Mouse (Mus musculus) lung, embryonic 15.5 days (tissue): ENCODE results near the gene Bcl7b. TPM values are rescaled to one million over a fixed set of nuclear protein-coding genes. Genes with fewer than 3 reads are reported as not detected.

ENCODE experiments used
- ATAC-seq: fragments of 200-750 bp; cut with Nextera tagmentation; 2 replicates; pipeline ENCODE4 v1.8.0; 2017; ENCODE audit warnings: moderate number of reproducible peaks, borderline replicate concordance; ENCODE audit not compliant: low FRiP score, low TSS enrichment; ENCODE audit errors: extremely low read depth
- H3K27ac ChIP-seq: fragments of 300-500 bp; sonication (generic); 2 replicates; pipeline ENCODE4 v1.5.1; 2015; ENCODE audit warnings: moderate library complexity, mild to moderate bottlenecking, inconsistent platforms
- H3K27me3 ChIP-seq: fragments of 300-500 bp; sonication (generic); 2 replicates; pipeline ENCODE4 v1.6.1; 2015; ENCODE audit warnings: inconsistent platforms
- H3K36me3 ChIP-seq: fragments of 300-500 bp; sonication (generic); 2 replicates; pipeline ENCODE4 v1.6.1; 2015; ENCODE audit warnings: inconsistent platforms
- H3K4me1 ChIP-seq: fragments of 300-500 bp; sonication (generic); 2 replicates; pipeline ENCODE4 v1.6.1; 2015; ENCODE audit warnings: inconsistent platforms
- H3K4me2 ChIP-seq: fragments of 300-500 bp; sonication (generic); 2 replicates; pipeline ENCODE4 v1.6.1; 2015; ENCODE audit warnings: inconsistent platforms, mild to moderate bottlenecking, moderate library complexity
- H3K4me3 ChIP-seq: fragments of 300-500 bp; sonication (generic); 2 replicates; pipeline ENCODE4 v1.5.1; 2015; ENCODE audit warnings: mild to moderate bottlenecking, inconsistent platforms
- H3K9ac ChIP-seq: fragments of 300-500 bp; sonication (generic); 2 replicates; pipeline ENCODE4 v1.6.1; 2015; ENCODE audit warnings: inconsistent platforms
- H3K9me3 ChIP-seq: fragments of 300-500 bp; sonication (generic); 2 replicates; pipeline ENCODE4 v1.6.1; 2016; ENCODE audit warnings: inconsistent platforms
- WGBS: fragments of 180-500 bp; shearing (Covaris S2); methylation state at CpG from one replicate; pipeline ENCODE4 v1.1.7; 2015; 5-methylcytosine and 5-hydroxymethylcytosine counted together
- polyA plus RNA-seq: library from polyadenylated mRNA; unstranded; fragments of >200 nt; fragmentation: Nextera tagmentation; extraction: Ambion mirVana; gene quantifications from 2 replicates; pipeline ENCODE4 v1.2.1, GENCODE M21; 2015

Bcl7b gene
- polyA plus RNA-seq, 1 experiment from 2014 or later = 49.2 TPM

- Histone ChIP-seq H3K4me1 (peaks cover 31% of the 10 kb centered on the region), H3K27ac (peak overlapping the region; percentile 97), H3K9ac (peak overlapping the region; percentile 99), H3K4me2 (peak overlapping the region; percentile 66), H3K4me3 (peak overlapping the region; percentile 95), H3K36me3 (0 out of 2 replicates have a peak, but pooled peaks cover 11% of the 10 kb centered on the region), H3K27me3 (no peaks in the 10 kb centered on the region), H3K9me3 (no peaks in the 10 kb centered on the region)
- WGBS = under 1% methylated on average over 94 of the region's 102 CpGs
- ATAC-seq = peak; percentile 75
These were observed 19.5 kb downstream of the Bcl7b start for GRCm38 (mm10) chr5:135187349-135188213.

- Histone ChIP-seq H3K36me3 (0 out of 2 replicates have a peak, but pooled peaks cover 13% of the 10 kb centered on the region), H3K9ac (peak overlapping the region; percentile 99), H3K4me3 (peak overlapping the region; percentile 95), H3K9me3 (no peaks in the 10 kb centered on the region), H3K4me1 (peaks cover 36% of the 10 kb centered on the region), H3K27ac (peak overlapping the region; percentile 97), H3K27me3 (no peaks in the 10 kb centered on the region), H3K4me2 (peak overlapping the region; percentile 66)
- WGBS = 0% methylated on average over 8 of the region's 8 CpGs
- no peak for ATAC-seq
These were observed 20.1 kb downstream of the Bcl7b start for GRCm38 (mm10) chr5:135188214-135188554.

- WGBS = 33% methylated on average over 2 of the region's 2 CpGs
- no peak for ATAC-seq
- peak overlapping the region; percentile 22; the same call in 1 of the 2 replicates for H3K27ac ChIP-seq
- H3K4me1 ChIP-seq = peaks cover 36% of the 10 kb centered on the region
- H3K9me3 ChIP-seq = no peaks in the 10 kb centered on the region
- peak overlapping the region; percentile 95 for H3K4me3 ChIP-seq
- peak overlapping the region; percentile 66 for H3K4me2 ChIP-seq
- H3K27me3 ChIP-seq = no peaks in the 10 kb centered on the region
- H3K36me3 ChIP-seq = 0 out of 2 replicates have a peak, but pooled peaks cover 26% of the 10 kb centered on the region
- H3K9ac ChIP-seq = peak overlapping the region; percentile 99
These were observed 21.4 kb downstream of the Bcl7b start for GRCm38 (mm10) chr5:135189281-135190022.

GRCm38 (mm10) chr5:135191620-135192019 is 23.5 kb downstream of the Bcl7b start:
- Histone ChIP-seq H3K9me3 (no peaks in the 10 kb centered on the region), H3K9ac (no peak overlapping the region), H3K4me2 (no peak overlapping the region), H3K27ac (no peak overlapping the region), H3K4me1 (peaks cover 32% of the 10 kb centered on the region), H3K27me3 (no peaks in the 10 kb centered on the region), H3K4me3 (no peak overlapping the region), H3K36me3 (peaks cover 44% of the 10 kb centered on the region)
- no peak for ATAC-seq
- 19% methylated on average over 2 of the region's 2 CpGs for WGBS

- Histone ChIP-seq H3K27ac (no peak overlapping the region), H3K9me3 (no peaks in the 10 kb centered on the region), H3K4me1 (peaks cover 32% of the 10 kb centered on the region), H3K27me3 (no peaks in the 10 kb centered on the region), H3K9ac (no peak overlapping the region), H3K36me3 (peaks cover 44% of the 10 kb centered on the region), H3K4me3 (no peak overlapping the region), H3K4me2 (no peak overlapping the region)
- WGBS = 72% methylated on average over 1 of the region's 1 CpGs
- ATAC-seq = no peak
These were observed 24.3 kb downstream of the Bcl7b start for GRCm38 (mm10) chr5:135192431-135192830.

GRCm38 (mm10) chr5:135196367-135196766 is 28.3 kb downstream of the Bcl7b start:
- ATAC-seq = no peak
- Histone ChIP-seq H3K4me2 (no peak overlapping the region), H3K27me3 (no peaks in the 10 kb centered on the region), H3K36me3 (peaks cover 75% of the 10 kb centered on the region), H3K4me1 (peaks cover 14% of the 10 kb centered on the region), H3K9me3 (no peaks in the 10 kb centered on the region), H3K4me3 (no peak overlapping the region), H3K9ac (no peak overlapping the region), H3K27ac (no peak overlapping the region)
- WGBS = 63% methylated on average over 6 of the region's 6 CpGs

- Histone ChIP-seq H3K9ac (no peak overlapping the region), H3K36me3 (peaks cover 82% of the 10 kb centered on the region), H3K4me1 (no peaks in the 10 kb centered on the region), H3K4me2 (no peak overlapping the region), H3K4me3 (no peak overlapping the region), H3K27me3 (no peaks in the 10 kb centered on the region), H3K27ac (no peak overlapping the region), H3K9me3 (no peaks in the 10 kb centered on the region)
- no peak for ATAC-seq
- 71% methylated on average over 3 of the region's 3 CpGs for WGBS
These were observed 34.7 kb downstream of the Bcl7b start for GRCm38 (mm10) chr5:135202763-135203162.

- H3K36me3 ChIP-seq = peaks cover 90% of the 10 kb centered on the region
- no peaks in the 10 kb centered on the region for H3K4me1 ChIP-seq
- ATAC-seq = no peak
- no peak overlapping the region for H3K4me2 ChIP-seq
- 86% methylated on average over 1 of the region's 1 CpGs for WGBS
- H3K27me3 ChIP-seq = no peaks in the 10 kb centered on the region
- H3K9me3 ChIP-seq = no peaks in the 10 kb centered on the region
- no peak overlapping the region for H3K9ac ChIP-seq
- H3K4me3 ChIP-seq = no peak overlapping the region
- no peak overlapping the region for H3K27ac ChIP-seq
These were observed 40.1 kb downstream of the Bcl7b start for GRCm38 (mm10) chr5:135208197-135208596.

- no peaks in the 10 kb centered on the region for H3K27me3 ChIP-seq
These were observed 48.8 kb downstream of the Bcl7b start for GRCm38 (mm10) chr5:135216871-135217270.

GRCm38 (mm10) chr5:135220941-135221340 is 52.9 kb downstream of the Bcl7b start:
- ATAC-seq = no peak
- no peak overlapping the region for H3K4me2 ChIP-seq
- H3K4me1 ChIP-seq = no peaks in the 10 kb centered on the region
- no peak overlapping the region for H3K9ac ChIP-seq
- no peaks in the 10 kb centered on the region for H3K9me3 ChIP-seq
- H3K27ac ChIP-seq = no peak overlapping the region
- no peaks in the 10 kb centered on the region for H3K27me3 ChIP-seq
- H3K4me3 ChIP-seq = no peak overlapping the region
- H3K36me3 ChIP-seq = peaks cover 88% of the 10 kb centered on the region

More at GRCm38 (mm10) chr5:135216871-135217270, 48.8 kb downstream of the Bcl7b start:
- Histone ChIP-seq H3K36me3 (peaks cover 94% of the 10 kb centered on the region), H3K4me3 (no peak overlapping the region), H3K27ac (no peak overlapping the region), H3K4me1 (no peaks in the 10 kb centered on the region), H3K9me3 (no peaks in the 10 kb centered on the region), H3K9ac (no peak overlapping the region), H3K4me2 (no peak overlapping the region)
- WGBS = 86% methylated on average over 6 of the region's 6 CpGs
- no peak for ATAC-seq

- no peak overlapping the region for H3K4me2 ChIP-seq
- no peak overlapping the region for H3K4me3 ChIP-seq
- no peaks in the 10 kb centered on the region for H3K27me3 ChIP-seq
- H3K9ac ChIP-seq = no peak overlapping the region
- 84% methylated on average over 7 of the region's 7 CpGs for WGBS
- H3K36me3 ChIP-seq = peaks cover 86% of the 10 kb centered on the region
- H3K4me1 ChIP-seq = no peaks in the 10 kb centered on the region
- no peak overlapping the region for H3K27ac ChIP-seq
- ATAC-seq = no peak
- H3K9me3 ChIP-seq = no peaks in the 10 kb centered on the region
These were observed 54.0 kb downstream of the Bcl7b start for GRCm38 (mm10) chr5:135222066-135222465.

- no peaks in the 10 kb centered on the region for H3K9me3 ChIP-seq
- no peaks in the 10 kb centered on the region for H3K27me3 ChIP-seq
- H3K27ac ChIP-seq = no peak overlapping the region
- no peak overlapping the region for H3K4me3 ChIP-seq
- 93% methylated on average over 3 of the region's 3 CpGs for WGBS
- peaks cover 84% of the 10 kb centered on the region for H3K36me3 ChIP-seq
- ATAC-seq = no peak
- H3K4me1 ChIP-seq = no peaks in the 10 kb centered on the region
- no peak overlapping the region for H3K9ac ChIP-seq
- no peak overlapping the region for H3K4me2 ChIP-seq
These were observed 56.1 kb downstream of the Bcl7b start for GRCm38 (mm10) chr5:135224169-135224568.
